Mouse (Mus musculus) liver, embryonic 11.5 days (tissue): Measurements from ENCODE around the gene Hexdc. TPM values are rescaled to one million over a fixed set of nuclear protein-coding genes. Genes with fewer than 3 reads are reported as not detected.

ENCODE experiments used
- ATAC-seq: fragments of 200-750 bp; cut with Nextera tagmentation; replicated peaks from 2 replicates; pipeline ENCODE4 v1.8.0; 2017; ENCODE audit warnings: moderate number of reproducible peaks, mild to moderate bottlenecking, moderate TSS enrichment, moderate library complexity; ENCODE audit not compliant: low FRiP score
- DNase-seq: peaks from one replicate; pipeline ENCODE4 v3.0.0-alpha.2; 2017; ENCODE audit warnings: low spot score
- H3K27ac ChIP-seq: fragments of 300-500 bp; sonication (generic); 2 replicates; pipeline ENCODE4 v1.5.1; 2014; ENCODE audit warnings: mild to moderate bottlenecking, low read depth, low read length, control low read depth
- H3K27me3 ChIP-seq: fragments of 300-500 bp; sonication (generic); replicated peaks from 2 replicates; pipeline ENCODE4 v1.6.1; 2014; ENCODE audit warnings: low read length, mixed read lengths; ENCODE audit not compliant: control insufficient read depth, insufficient read depth
- H3K36me3 ChIP-seq: fragments of 300-500 bp; sonication (generic); 2 replicates; pipeline ENCODE4 v1.6.1; 2014; ENCODE audit warnings: mild to moderate bottlenecking, low read length, moderate library complexity, mixed read lengths; ENCODE audit not compliant: control insufficient read depth, insufficient read depth
- H3K4me1 ChIP-seq: fragments of 300-500 bp; sonication (generic); replicated peaks from 2 replicates; pipeline ENCODE4 v1.6.1; 2014; ENCODE audit warnings: low read length, mixed read lengths; ENCODE audit not compliant: control insufficient read depth, insufficient read depth
- H3K4me2 ChIP-seq: fragments of 300-500 bp; sonication (generic); 2 replicates; pipeline ENCODE4 v1.6.1; 2014; ENCODE audit warnings: mild to moderate bottlenecking, control low read depth, moderate library complexity
- H3K4me3 ChIP-seq: fragments of 300-500 bp; sonication (generic); 2 replicates; pipeline ENCODE4 v1.5.1; 2014; ENCODE audit warnings: low read depth, low read length, control low read depth
- H3K9ac ChIP-seq: fragments of 300-500 bp; sonication (generic); 2 replicates; pipeline ENCODE4 v1.6.1; 2014; ENCODE audit warnings: low read depth, low read length, control low read depth
- H3K9me3 ChIP-seq: fragments of 300-500 bp; sonication (generic); 2 replicates; pipeline ENCODE4 v1.6.1; 2016; ENCODE audit warnings: low read length, inconsistent platforms, mixed read lengths; ENCODE audit not compliant: control insufficient read depth
- WGBS: fragments of 180-500 bp; shearing (Covaris S2); extraction: QIAGEN DNeasy Blood & Tissue Kit; methylation state at CpG from one replicate; pipeline ENCODE4 v1.1.7; 2014; 5-methylcytosine and 5-hydroxymethylcytosine counted together
- polyA plus RNA-seq: library from polyadenylated mRNA; unstranded; fragments of >200 nt; fragmentation: Nextera tagmentation; extraction: Ambion mirVana; gene quantifications from 2 replicates; pipeline ENCODE4 v1.2.1, GENCODE M21; 2014

Gene Hexdc
- polyA plus RNA-seq: 5.1 and 5.6 TPM in 2 replicates

DNA sequence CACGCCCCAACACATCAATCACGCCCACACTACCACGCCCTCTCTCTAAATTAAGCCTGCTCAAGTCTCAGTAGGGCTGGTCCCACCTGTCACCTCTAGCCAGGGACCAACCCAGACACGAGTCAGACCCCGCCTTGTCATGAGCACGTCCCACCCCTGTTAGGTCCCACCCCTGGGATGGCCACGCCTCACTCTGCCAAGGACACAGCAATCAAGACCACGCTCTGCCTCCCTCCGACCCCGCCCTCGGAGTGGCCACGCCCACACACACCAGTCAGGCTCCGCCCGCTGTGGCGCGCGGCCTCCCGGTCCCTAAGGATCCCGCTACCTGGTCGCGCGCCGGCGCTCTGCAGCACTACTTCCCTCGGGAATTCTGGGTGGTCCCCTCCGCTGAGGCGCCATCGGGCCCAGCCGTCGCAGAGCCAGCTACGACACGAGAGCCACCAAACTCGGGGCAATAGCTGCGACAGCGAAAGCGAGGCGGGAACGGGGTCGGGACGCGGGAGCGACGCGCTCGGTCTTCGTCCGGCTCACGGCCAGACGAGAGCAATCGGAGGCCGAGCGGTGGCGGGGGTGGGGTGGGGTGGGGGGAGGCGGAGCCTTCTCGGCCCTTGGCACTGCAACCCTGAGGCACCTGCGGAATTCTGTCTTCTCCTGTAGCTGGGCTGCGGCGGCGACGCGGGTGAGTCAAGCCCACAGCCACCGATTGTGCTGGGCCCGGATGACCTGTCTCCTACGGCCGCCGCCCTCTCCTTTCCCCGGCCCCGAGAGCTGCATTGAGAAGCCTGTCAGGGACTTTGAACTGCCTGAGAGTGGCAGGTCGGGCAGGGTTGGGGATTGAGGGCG is at the start of gene Hexdc, which contains the start of gene Ogfod3:
Gene Hexdc, plus strand, starts transcription at position 273 of the 846 bp plus-strand sequence.
Gene Ogfod3, minus strand, starts transcription at position 551 of the 846 bp plus-strand sequence.
- peak within 1 kb of the TSS; percentile 57 for H3K27ac ChIP-seq

DNA sequence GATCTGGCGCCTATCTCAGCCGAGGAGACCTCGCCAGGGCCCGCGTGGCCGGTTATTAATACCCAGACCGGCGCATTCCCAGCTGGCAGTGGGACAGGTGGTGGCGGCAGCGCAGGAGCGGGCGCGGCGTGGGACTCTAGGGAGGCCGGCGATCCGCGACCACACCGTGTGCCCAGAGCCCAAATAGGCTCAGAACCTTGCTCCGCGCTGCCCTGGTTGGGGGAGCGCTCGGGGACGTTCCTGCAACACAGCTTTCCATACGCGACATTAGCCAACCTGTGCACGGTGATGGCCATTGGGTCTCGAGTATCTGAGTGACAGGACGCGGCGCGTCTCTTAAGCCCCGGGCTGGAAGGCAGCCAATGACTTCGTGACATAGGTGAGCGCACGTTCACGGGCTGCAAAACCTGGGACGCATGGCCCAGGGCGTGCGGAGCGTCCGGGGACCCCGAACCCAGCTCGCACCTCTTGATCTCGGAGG is 47.8 kb upstream of the Hexdc start:
- no peaks in the 10 kb centered on the region for H3K36me3 ChIP-seq
- H3K27me3 ChIP-seq: peaks cover 37% of the 10 kb centered on the region
- H3K4me2 ChIP-seq: peak overlapping the region; percentile 61
- no peak overlapping the region for H3K9ac ChIP-seq
- peak overlapping the region; percentile 34 for H3K4me3 ChIP-seq
- 3% methylated on average over 45 of the region's 45 CpGs for WGBS
- 0 out of 2 replicates have a peak, but pooled peaks cover 5% of the 10 kb centered on the region for H3K4me1 ChIP-seq
- ATAC-seq (no peak), DNase-seq (no peak)
- H3K27ac ChIP-seq: no peak overlapping the region
- no peaks in the 10 kb centered on the region for H3K9me3 ChIP-seq

More for the DNA sequence above, at the start of gene Hexdc, which contains the start of gene Ogfod3:
- no peaks in the 10 kb centered on the region for H3K9me3 ChIP-seq
- peak within 1 kb of the TSS; percentile 78 for H3K9ac ChIP-seq
- H3K4me2 ChIP-seq: peak within 1 kb of the TSS; percentile 81
- H3K36me3 ChIP-seq: no peaks in the 10 kb centered on the region
- under 1% methylated on average over 68 of the region's 70 CpGs for WGBS
- DNase-seq (peak; percentile 100), ATAC-seq (peak; percentile 99)
- H3K27me3 ChIP-seq: no peaks in the 10 kb centered on the region
- peak within 1 kb of the TSS; percentile 70 for H3K4me3 ChIP-seq
- peaks cover 11% of the 10 kb centered on the region for H3K4me1 ChIP-seq

DNA sequence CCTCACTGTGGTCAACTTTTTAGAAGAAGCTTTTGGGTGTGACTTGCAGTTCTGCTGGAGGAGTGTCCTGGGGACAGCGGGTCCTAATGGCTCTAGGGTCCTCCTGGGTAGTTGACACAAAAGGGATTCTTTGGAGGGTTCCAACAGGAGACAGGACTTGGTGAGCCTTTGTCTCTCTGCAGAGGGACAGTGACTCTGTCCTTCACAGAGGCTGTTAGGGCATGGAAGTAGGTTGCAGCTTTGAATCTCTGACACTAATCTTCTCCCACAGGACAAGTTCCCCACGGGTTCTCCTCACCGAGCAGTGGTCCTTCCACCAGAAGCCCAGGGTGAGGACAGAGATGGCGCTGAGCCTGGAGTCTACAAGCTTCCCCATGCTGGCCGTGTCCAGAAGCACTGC is 44.3 kb upstream of the Hexdc start, which contains the start of gene Uts2r:
Gene Uts2r, plus strand, starts transcription at position 301 of the 400 bp plus-strand sequence.
- no peak within 1 kb of the TSS for H3K27ac ChIP-seq
- H3K4me2 ChIP-seq: no peak within 1 kb of the TSS
- 0 out of 2 replicates have a peak, but pooled peaks cover 5% of the 10 kb centered on the region for H3K4me1 ChIP-seq
- ATAC-seq: no peak
- peaks cover 34% of the 10 kb centered on the region for H3K27me3 ChIP-seq
- no peaks in the 10 kb centered on the region for H3K36me3 ChIP-seq
- H3K9me3 ChIP-seq: no peaks in the 10 kb centered on the region
- WGBS: 79% methylated on average over 5 of the region's 5 CpGs
- H3K4me3 ChIP-seq: no peak within 1 kb of the TSS
- no peak for DNase-seq
- H3K9ac ChIP-seq: no peak within 1 kb of the TSS

DNA sequence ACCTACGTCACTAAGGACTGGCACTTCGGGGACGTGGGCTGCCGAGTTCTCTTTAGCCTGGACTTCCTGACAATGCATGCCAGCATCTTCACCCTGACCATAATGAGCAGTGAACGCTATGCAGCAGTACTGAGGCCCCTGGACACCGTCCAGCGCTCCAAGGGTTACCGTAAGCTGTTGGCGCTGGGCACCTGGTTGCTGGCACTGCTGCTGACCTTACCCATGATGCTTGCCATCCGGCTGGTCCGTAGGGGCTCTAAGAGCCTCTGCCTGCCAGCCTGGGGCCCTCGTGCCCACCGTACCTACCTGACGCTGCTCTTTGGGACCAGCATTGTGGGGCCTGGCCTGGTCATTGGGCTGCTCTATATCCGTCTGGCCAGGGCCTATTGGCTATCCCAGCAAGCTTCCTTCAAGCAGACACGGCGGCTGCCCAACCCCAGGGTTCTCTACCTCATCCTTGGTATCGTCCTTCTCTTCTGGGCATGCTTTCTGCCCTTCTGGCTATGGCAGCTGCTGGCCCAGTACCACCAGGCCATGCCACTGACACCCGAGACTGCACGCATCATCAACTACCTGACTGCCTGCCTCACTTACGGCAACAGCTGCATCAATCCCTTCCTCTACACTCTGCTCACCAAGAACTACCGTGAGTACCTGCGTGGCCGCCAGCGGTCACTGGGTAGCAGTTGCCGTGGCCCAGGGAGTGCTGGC is 43.4 kb upstream of the Hexdc start:
- Histone ChIP-seq H3K27ac (no peak overlapping the region), H3K4me3 (no peak overlapping the region), H3K27me3 (peaks cover 25% of the 10 kb centered on the region), H3K4me2 (no peak overlapping the region), H3K9me3 (no peaks in the 10 kb centered on the region), H3K36me3 (no peaks in the 10 kb centered on the region), H3K9ac (no peak overlapping the region), H3K4me1 (0 out of 2 replicates have a peak, but pooled peaks cover 5% of the 10 kb centered on the region)
- WGBS: 89% methylated on average over 26 of the region's 26 CpGs
- ATAC-seq (no peak), DNase-seq (no peak)

DNA sequence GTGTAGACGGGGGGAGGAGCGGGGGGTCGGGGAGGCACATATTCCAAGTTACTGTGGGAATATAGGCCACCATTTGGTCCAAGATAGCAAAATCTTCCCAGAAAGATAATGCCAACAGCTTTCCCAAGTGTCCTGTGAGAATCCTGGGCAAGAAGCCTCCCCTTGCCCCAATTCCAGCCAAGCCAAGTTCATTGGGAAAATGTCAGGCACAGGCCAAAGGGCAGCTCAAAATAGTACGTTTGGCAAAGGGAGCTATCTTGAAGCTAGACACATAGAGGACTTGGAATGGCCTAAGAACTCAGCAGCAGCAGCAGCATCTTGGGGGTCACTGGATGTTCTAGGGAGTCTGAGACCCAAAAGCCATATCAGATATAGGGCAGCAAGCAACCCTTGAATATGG is 40.5 kb upstream of the Hexdc start:
- Histone ChIP-seq H3K4me3 (no peak overlapping the region), H3K27ac (no peak overlapping the region), H3K27me3 (peaks cover 2% of the 10 kb centered on the region; the same call in 1 of the 2 replicates), H3K36me3 (no peaks in the 10 kb centered on the region), H3K9me3 (no peaks in the 10 kb centered on the region), H3K4me1 (no peaks in the 10 kb centered on the region), H3K4me2 (no peak overlapping the region), H3K9ac (no peak overlapping the region)
- WGBS: 87% methylated on average over 4 of the region's 4 CpGs
- no peak for DNase-seq
- no peak for ATAC-seq

DNA sequence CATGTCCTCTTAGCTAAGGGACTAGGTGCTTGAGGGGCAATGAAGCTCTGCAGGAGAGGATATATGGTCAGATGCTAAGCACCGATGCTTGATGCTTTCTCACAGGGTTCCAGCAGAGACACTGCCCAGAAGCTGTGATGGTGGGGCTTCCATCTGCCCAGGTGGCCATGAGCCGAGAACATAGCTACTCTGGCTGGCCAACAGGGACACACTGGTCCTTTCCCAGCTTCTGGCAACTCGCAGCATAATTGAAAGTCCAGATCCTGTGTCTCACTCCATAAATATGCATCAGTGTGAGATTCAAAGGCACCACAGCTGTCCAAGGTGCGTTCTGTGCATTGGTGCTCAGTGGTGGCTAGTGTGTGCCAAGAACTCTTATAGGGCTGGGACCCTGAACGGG is 31.0 kb upstream of the Hexdc start:
- DNase-seq: no peak
- Histone ChIP-seq H3K4me3 (no peak overlapping the region), H3K27ac (no peak overlapping the region)

DNA sequence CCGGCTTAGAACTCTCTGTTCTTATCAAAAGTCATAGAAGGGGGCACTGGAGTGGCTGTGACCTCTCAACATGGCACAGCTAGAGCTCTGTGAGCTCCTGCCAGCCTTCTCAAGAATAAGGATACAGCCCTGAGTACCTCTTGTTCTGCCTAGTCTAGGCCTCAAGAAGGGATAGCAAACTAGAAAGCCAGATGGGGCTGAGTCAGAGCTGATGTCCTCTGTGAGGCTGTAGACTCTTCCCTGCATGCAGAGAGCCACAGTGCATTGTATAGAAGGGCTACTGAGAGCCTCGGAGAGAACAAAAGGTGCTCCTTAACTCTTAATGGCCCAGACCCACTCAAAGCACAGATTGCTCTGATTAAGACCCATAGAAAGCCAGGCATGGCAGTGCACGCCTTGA is 30.0 kb upstream of the Hexdc start:
- H3K27me3 ChIP-seq: no peaks in the 10 kb centered on the region
- DNase-seq (no peak), ATAC-seq (no peak)
- 0 out of 2 replicates have a peak, but pooled peaks cover 4% of the 10 kb centered on the region for H3K4me1 ChIP-seq
- H3K36me3 ChIP-seq: no peaks in the 10 kb centered on the region
- H3K4me3 ChIP-seq: no peak overlapping the region
- no peak overlapping the region for H3K4me2 ChIP-seq
- H3K9ac ChIP-seq: no peak overlapping the region
- H3K27ac ChIP-seq: no peak overlapping the region
- WGBS: 52% methylated on average over 3 of the region's 3 CpGs
- no peaks in the 10 kb centered on the region for H3K9me3 ChIP-seq

More for the DNA sequence above, 31.0 kb upstream of the Hexdc start:
- H3K9ac ChIP-seq: no peak overlapping the region
- no peak for ATAC-seq
- no peaks in the 10 kb centered on the region for H3K27me3 ChIP-seq
- 76% methylated on average over 5 of the region's 5 CpGs for WGBS
- H3K36me3 ChIP-seq: no peaks in the 10 kb centered on the region
- no peak overlapping the region for H3K4me2 ChIP-seq
- no peaks in the 10 kb centered on the region for H3K9me3 ChIP-seq
- 0 out of 2 replicates have a peak, but pooled peaks cover 4% of the 10 kb centered on the region for H3K4me1 ChIP-seq
